Mouse (Mus musculus): ENCODE measurements at regions not wholly inside any gene's neighbourhood (a gene's known extent, or its start where the extent isn't known, plus 50 kb on each side); places are given as distances from the start of the nearest gene placed in this dataset.

GRCm38 (mm10) chr1:61419839-61420238 is 218.8 kb upstream of the Pard3b start:
- 70% methylated on average over 6 of the region's 6 CpGs for WGBS
- Histone ChIP-seq H3K27ac (ENCODE audit: insufficient read depth, low read length) (no peak overlapping the region), H3K4me1 (ENCODE audit: control insufficient read depth, insufficient read depth, insufficient read length) (no peaks in the 10 kb centered on the region), H3K4me3 (ENCODE audit: extremely low read depth, insufficient read depth, insufficient read length) (no peak overlapping the region), H3K36me3 (ENCODE audit: control insufficient read depth, insufficient read depth, low read length) (no peaks in the 10 kb centered on the region), H3K27me3 (ENCODE audit: control insufficient read depth, insufficient read depth, low read length) (no peaks in the 10 kb centered on the region)
- DNase-seq (ENCODE audit: low read depth in 1 of 2, low spot score in 2 of 2), result no peak
- TF ChIP-seq POLR2A (IDR thresholded peaks at IDR 0.05; ENCODE audit: low read depth, low read length) (no peak), CTCF (IDR thresholded peaks at IDR 0.05; ENCODE audit: extremely low read depth, insufficient read depth, insufficient read length, insufficient replicate concordance) (no peak)

- no peak overlapping the region for H3K27ac ChIP-seq (ENCODE audit: insufficient read depth, low read length)
- no peak for DNase-seq (ENCODE audit: low read depth in 1 of 2, low spot score in 2 of 2)
- TF ChIP-seq POLR2A (IDR thresholded peaks at IDR 0.05; ENCODE audit: low read depth, low read length) (no peak), CTCF (IDR thresholded peaks at IDR 0.05; ENCODE audit: extremely low read depth, insufficient read depth, insufficient read length, insufficient replicate concordance) (no peak)
- no peaks in the 10 kb centered on the region for H3K4me1 ChIP-seq (ENCODE audit: control insufficient read depth, insufficient read depth, insufficient read length)
- H3K4me3 ChIP-seq (ENCODE audit: extremely low read depth, insufficient read depth, insufficient read length), result no peak overlapping the region
- H3K36me3 ChIP-seq (ENCODE audit: control insufficient read depth, insufficient read depth, low read length), result no peaks in the 10 kb centered on the region
- H3K27me3 ChIP-seq (ENCODE audit: control insufficient read depth, insufficient read depth, low read length), result no peaks in the 10 kb centered on the region
Observed at GRCm38 (mm10) chr1:61423253-61423652, 215.4 kb upstream of the Pard3b start.

DNA sequence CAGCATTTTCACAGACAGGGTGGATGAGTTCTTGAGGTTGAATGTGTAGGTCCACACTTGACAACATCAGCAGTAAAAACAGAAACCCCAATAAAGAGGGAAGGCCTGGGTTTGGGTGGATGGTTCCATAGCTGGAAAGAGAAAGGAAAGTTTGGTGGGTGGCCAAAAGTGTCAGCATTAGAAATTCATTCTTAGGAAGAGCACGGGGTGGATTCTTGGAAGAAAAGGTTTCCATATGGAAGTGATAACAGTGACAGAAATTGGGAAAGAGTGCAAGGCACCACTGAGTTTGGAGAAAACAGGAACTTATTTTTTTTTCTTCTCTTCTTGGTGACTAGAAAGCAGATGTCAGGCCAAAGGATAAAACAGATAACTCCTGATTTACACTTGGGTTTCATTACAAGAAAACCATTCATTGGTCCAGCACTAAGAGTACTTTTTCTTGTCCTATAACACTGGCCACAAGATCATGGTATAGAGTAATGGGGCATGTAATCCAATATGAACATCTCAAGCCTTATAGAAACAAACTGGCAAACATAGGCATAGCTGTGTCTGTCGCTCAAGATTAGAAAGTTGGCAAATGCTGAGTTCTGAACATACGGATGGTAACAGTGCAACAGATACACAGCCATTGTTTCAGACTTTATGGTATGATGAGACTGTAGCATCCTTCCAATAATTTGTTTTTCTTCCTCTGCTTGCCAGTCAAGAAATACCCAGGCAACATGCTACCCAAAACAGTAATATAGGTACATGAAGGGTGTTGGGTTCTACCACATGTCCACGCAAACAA is 209.7 kb upstream of the Pard3b start:
- Histone ChIP-seq H3K27me3 (ENCODE audit: control insufficient read depth, insufficient read depth, low read length) (no peaks in the 10 kb centered on the region), H3K4me1 (ENCODE audit: control insufficient read depth, insufficient read depth, insufficient read length) (no peaks in the 10 kb centered on the region), H3K27ac (ENCODE audit: insufficient read depth, low read length) (no peak overlapping the region), H3K36me3 (ENCODE audit: control insufficient read depth, insufficient read depth, low read length) (no peaks in the 10 kb centered on the region), H3K4me3 (ENCODE audit: extremely low read depth, insufficient read depth, insufficient read length) (no peak overlapping the region)
- no peak for TF ChIP-seq CTCF (IDR thresholded peaks at IDR 0.05; ENCODE audit: extremely low read depth, insufficient read depth, insufficient read length, insufficient replicate concordance)
- no peak for TF ChIP-seq POLR2A (IDR thresholded peaks at IDR 0.05; ENCODE audit: low read depth, low read length)
- 89% methylated on average over 4 of the region's 4 CpGs for WGBS
- no peak for DNase-seq (ENCODE audit: low read depth in 1 of 2, low spot score in 2 of 2)

DNA sequence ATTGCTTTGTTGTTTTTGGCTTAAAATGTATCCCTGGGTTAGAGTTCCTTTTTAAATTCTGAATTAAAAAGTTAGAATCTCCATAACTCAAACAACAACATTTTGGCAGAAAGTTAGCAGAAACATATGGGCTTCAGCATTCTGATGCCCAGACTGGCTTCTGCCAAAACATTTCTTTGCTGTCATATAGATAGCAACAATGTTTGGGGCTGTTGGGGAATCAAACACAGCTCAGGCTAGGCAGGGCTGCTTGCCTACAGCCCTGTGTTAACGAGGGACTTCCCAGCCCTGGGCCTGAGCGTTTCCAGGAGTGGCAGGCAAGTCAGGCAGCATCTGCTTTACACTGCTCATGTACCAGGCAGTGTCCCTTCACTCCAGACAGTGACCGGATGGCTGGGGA is 201.0 kb upstream of the Pard3b start:
- 56% methylated on average over 3 of the region's 3 CpGs for WGBS

DNA sequence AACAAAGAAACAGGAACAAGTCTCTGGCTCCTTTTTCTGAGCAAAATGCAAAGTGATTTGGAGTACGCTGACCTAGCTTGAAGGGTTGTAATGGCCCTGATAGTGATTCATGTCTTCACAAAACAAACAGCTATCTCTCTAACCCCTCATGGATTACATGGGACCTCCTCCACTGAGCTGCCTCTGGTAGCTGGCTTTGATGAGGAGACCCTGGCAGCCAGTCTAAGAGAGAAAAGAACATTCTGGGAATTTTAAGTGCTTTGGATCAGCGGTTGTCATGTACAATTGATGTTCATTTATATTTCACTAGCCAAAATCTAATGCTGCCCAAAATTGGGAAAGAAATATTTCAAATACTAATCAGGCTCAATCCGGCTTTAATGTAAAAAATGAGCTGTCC is 177.2 kb upstream of the Pard3b start:
- no peaks in the 10 kb centered on the region for H3K4me1 ChIP-seq (ENCODE audit: control insufficient read depth, insufficient read depth, insufficient read length)
- no peaks in the 10 kb centered on the region for H3K36me3 ChIP-seq (ENCODE audit: control insufficient read depth, insufficient read depth, low read length)
- 86% methylated on average over 3 of the region's 3 CpGs for WGBS
- H3K27ac ChIP-seq (ENCODE audit: insufficient read depth, low read length), result no peak overlapping the region
- TF ChIP-seq POLR2A (IDR thresholded peaks at IDR 0.05; ENCODE audit: low read depth, low read length), result no peak
- TF ChIP-seq CTCF (IDR thresholded peaks at IDR 0.05; ENCODE audit: extremely low read depth, insufficient read depth, insufficient read length, insufficient replicate concordance), result no peak
- H3K27me3 ChIP-seq (ENCODE audit: control insufficient read depth, insufficient read depth, low read length), result no peaks in the 10 kb centered on the region
- no peak overlapping the region for H3K4me3 ChIP-seq (ENCODE audit: extremely low read depth, insufficient read depth, insufficient read length)
- no peak for DNase-seq (ENCODE audit: low read depth in 1 of 2, low spot score in 2 of 2)

More for the DNA sequence above, 201.0 kb upstream of the Pard3b start:
- TF ChIP-seq CTCF (IDR thresholded peaks at IDR 0.05; ENCODE audit: extremely low read depth, insufficient read depth, insufficient read length, insufficient replicate concordance) (no peak), POLR2A (IDR thresholded peaks at IDR 0.05; ENCODE audit: low read depth, low read length) (no peak)
- Histone ChIP-seq H3K4me3 (ENCODE audit: extremely low read depth, insufficient read depth, insufficient read length) (no peak overlapping the region), H3K27ac (ENCODE audit: insufficient read depth, low read length) (0 out of 2 replicates have a peak overlapping the region, but pooled peaks have one; percentile 14), H3K36me3 (ENCODE audit: control insufficient read depth, insufficient read depth, low read length) (no peaks in the 10 kb centered on the region), H3K4me1 (ENCODE audit: control insufficient read depth, insufficient read depth, insufficient read length) (no peaks in the 10 kb centered on the region), H3K27me3 (ENCODE audit: control insufficient read depth, insufficient read depth, low read length) (no peaks in the 10 kb centered on the region)
- no peak for DNase-seq (ENCODE audit: low read depth in 1 of 2, low spot score in 2 of 2)

- 86% methylated on average over 5 of the region's 5 CpGs for WGBS
Observed at GRCm38 (mm10) chr1:61470617-61471214, 167.9 kb upstream of the Pard3b start.

More at GRCm38 (mm10) chr1:61470617-61471214, 167.9 kb upstream of the Pard3b start:
- H3K27me3 ChIP-seq (ENCODE audit: control insufficient read depth, insufficient read depth, low read length), result no peaks in the 10 kb centered on the region
- no peaks in the 10 kb centered on the region for H3K4me1 ChIP-seq (ENCODE audit: control insufficient read depth, insufficient read depth, insufficient read length)
- no peak overlapping the region for H3K4me3 ChIP-seq (ENCODE audit: extremely low read depth, insufficient read depth, insufficient read length)
- TF ChIP-seq POLR2A (IDR thresholded peaks at IDR 0.05; ENCODE audit: low read depth, low read length), result no peak
- TF ChIP-seq CTCF (IDR thresholded peaks at IDR 0.05; ENCODE audit: extremely low read depth, insufficient read depth, insufficient read length, insufficient replicate concordance), result no peak
- no peaks in the 10 kb centered on the region for H3K36me3 ChIP-seq (ENCODE audit: control insufficient read depth, insufficient read depth, low read length)
- H3K27ac ChIP-seq (ENCODE audit: insufficient read depth, low read length), result no peak overlapping the region
- no peak for DNase-seq (ENCODE audit: low read depth in 1 of 2, low spot score in 2 of 2)
